Mouse (Mus musculus) hindbrain, embryonic 12.5 days (tissue): ENCODE measurements around the gene Rpl9. TPM values are rescaled to one million over a fixed set of nuclear protein-coding genes. Genes with fewer than 3 reads are reported as not detected.
A peak's percentile ranks its signal among the peaks of the same experiment; 100 is the strongest.

Source experiments
- ATAC-seq: fragments of 200-750 bp; cut with Nextera tagmentation; 2 replicates; pipeline ENCODE4 v1.8.0; 2017; ENCODE audit warnings: moderate TSS enrichment; ENCODE audit not compliant: low FRiP score
- H3K27ac ChIP-seq: fragments of 300-500 bp; sonication (generic); 2 replicates; pipeline ENCODE4 v1.5.1; 2016; ENCODE audit warnings: mild to moderate bottlenecking
- H3K27me3 ChIP-seq: fragments of 300-500 bp; sonication (generic); 2 replicates; pipeline ENCODE4 v1.6.1; 2016; ENCODE audit warnings: mild to moderate bottlenecking
- H3K36me3 ChIP-seq: fragments of 300-500 bp; sonication (generic); 2 replicates; pipeline ENCODE4 v1.6.1; 2016; ENCODE audit warnings: mild to moderate bottlenecking
- H3K4me1 ChIP-seq: fragments of 300-500 bp; sonication (generic); 2 replicates; pipeline ENCODE4 v1.6.1; 2016
- H3K4me2 ChIP-seq: fragments of 300-500 bp; sonication (generic); replicated peaks from 2 replicates; pipeline ENCODE4 v1.6.1; 2016; ENCODE audit warnings: mild to moderate bottlenecking
- H3K4me3 ChIP-seq: fragments of 300-500 bp; sonication (generic); 2 replicates; pipeline ENCODE4 v1.5.1; 2016; ENCODE audit warnings: mild to moderate bottlenecking
- H3K9ac ChIP-seq: fragments of 300-500 bp; sonication (generic); 2 replicates; pipeline ENCODE4 v1.6.1; 2016; ENCODE audit warnings: mild to moderate bottlenecking, moderate library complexity
- H3K9me3 ChIP-seq: fragments of 300-500 bp; sonication (generic); replicated peaks from 2 replicates; pipeline ENCODE4 v1.6.1; 2016; ENCODE audit warnings: mild to moderate bottlenecking
- whole genome bisulfite sequencing: fragments of 180-500 bp; shearing (Covaris S2); methylation state at CpG from one replicate; pipeline ENCODE4 v1.1.7; 2016; 5-methylcytosine and 5-hydroxymethylcytosine counted together
- polyA plus RNA-seq: library from polyadenylated mRNA; unstranded; fragments of >200 nt; fragmentation: Nextera tagmentation; extraction: Ambion mirVana; gene quantifications from 2 replicates; pipeline ENCODE4 v1.2.1, GENCODE M21; 2016

The Rpl9 gene
- polyA plus RNA-seq, 1 experiment from 2014 or later = 741 TPM

- Histone ChIP-seq H3K4me2 (no peak overlapping the region), H3K4me3 (no peak overlapping the region), H3K9me3 (no peaks in the 10 kb centered on the region; the same call in 1 of the 2 replicates), H3K9ac (no peak overlapping the region), H3K4me1 (no peaks in the 10 kb centered on the region), H3K36me3 (no peaks in the 10 kb centered on the region), H3K27ac (no peak overlapping the region), H3K27me3 (no peaks in the 10 kb centered on the region)
- WGBS = 81% methylated on average over 6 of the region's 6 CpGs
- no peak for ATAC-seq
Measured at GRCm38 (mm10) chr5:65356851-65357250, 34.4 kb downstream of the Rpl9 start.

GRCm38 (mm10) chr5:65354985-65355384, 36.3 kb downstream of the Rpl9 start:
- Histone ChIP-seq H3K27me3 (no peaks in the 10 kb centered on the region), H3K9me3 (no peaks in the 10 kb centered on the region; the same call in 1 of the 2 replicates), H3K36me3 (no peaks in the 10 kb centered on the region), H3K4me2 (no peak overlapping the region), H3K9ac (no peak overlapping the region), H3K4me3 (no peak overlapping the region), H3K4me1 (no peaks in the 10 kb centered on the region), H3K27ac (no peak overlapping the region)
- 71% methylated on average over 5 of the region's 5 CpGs for WGBS
- ATAC-seq = no peak

GRCm38 (mm10) chr5:65354097-65354496, 37.1 kb downstream of the Rpl9 start:
- Histone ChIP-seq H3K4me1 (no peaks in the 10 kb centered on the region), H3K9ac (no peak overlapping the region), H3K4me3 (no peak overlapping the region), H3K4me2 (no peak overlapping the region), H3K36me3 (no peaks in the 10 kb centered on the region), H3K27me3 (0 out of 2 replicates have a peak, but pooled peaks cover 2% of the 10 kb centered on the region), H3K9me3 (no peaks in the 10 kb centered on the region; the same call in 1 of the 2 replicates), H3K27ac (no peak overlapping the region)
- ATAC-seq = no peak
- 90% methylated on average over 3 of the region's 3 CpGs for WGBS

- ATAC-seq = no peak
- Histone ChIP-seq H3K9ac (no peak overlapping the region), H3K4me2 (no peak overlapping the region), H3K27me3 (0 out of 2 replicates have a peak, but pooled peaks cover 2% of the 10 kb centered on the region), H3K4me1 (peaks cover 6% of the 10 kb centered on the region; the same call in 1 of the 2 replicates), H3K36me3 (no peaks in the 10 kb centered on the region), H3K9me3 (no peaks in the 10 kb centered on the region; the same call in 1 of the 2 replicates), H3K4me3 (no peak overlapping the region), H3K27ac (no peak overlapping the region)
- WGBS = 57% methylated on average over 10 of the region's 10 CpGs
Measured at GRCm38 (mm10) chr5:65350508-65350907, 40.7 kb downstream of the Rpl9 start.

GRCm38 (mm10) chr5:65348168-65348567, 43.1 kb downstream of the Rpl9 start, which contains the start of gene Klb:
Klb (plus strand) TSS chr5:65348314.
- Histone ChIP-seq H3K36me3 (no peaks in the 10 kb centered on the region), H3K4me2 (peak within 1 kb of the TSS; percentile 44), H3K27ac (no peak within 1 kb of the TSS), H3K4me3 (no peak within 1 kb of the TSS), H3K27me3 (0 out of 2 replicates have a peak, but pooled peaks cover 2% of the 10 kb centered on the region), H3K9me3 (no peaks in the 10 kb centered on the region), H3K4me1 (peaks cover 6% of the 10 kb centered on the region; the same call in 1 of the 2 replicates), H3K9ac (0 out of 2 replicates have a peak within 1 kb of the TSS, but pooled peaks have one; percentile 47)
- WGBS = 25% methylated on average over 15 of the region's 15 CpGs
- no peak for ATAC-seq

GRCm38 (mm10) chr5:65340167-65340566, 51.1 kb downstream of the Rpl9 start:
- 53% methylated on average over 4 of the region's 4 CpGs for WGBS
- H3K9ac ChIP-seq = no peak overlapping the region
- no peak for ATAC-seq
- H3K4me1 ChIP-seq = no peaks in the 10 kb centered on the region
- no peaks in the 10 kb centered on the region for H3K36me3 ChIP-seq
- H3K9me3 ChIP-seq = no peaks in the 10 kb centered on the region
- no peaks in the 10 kb centered on the region for H3K27me3 ChIP-seq
- H3K27ac ChIP-seq = no peak overlapping the region
- H3K4me2 ChIP-seq = no peak overlapping the region
- no peak overlapping the region for H3K4me3 ChIP-seq

- WGBS = 83% methylated on average over 6 of the region's 6 CpGs
- no peak overlapping the region for H3K4me2 ChIP-seq
- no peaks in the 10 kb centered on the region for H3K9me3 ChIP-seq
- no peak overlapping the region for H3K9ac ChIP-seq
- no peak for ATAC-seq
- no peak overlapping the region for H3K4me3 ChIP-seq
- no peaks in the 10 kb centered on the region for H3K27me3 ChIP-seq
- H3K4me1 ChIP-seq = peaks cover 7% of the 10 kb centered on the region
- no peak overlapping the region for H3K27ac ChIP-seq
- H3K36me3 ChIP-seq = no peaks in the 10 kb centered on the region
Measured at GRCm38 (mm10) chr5:65338394-65338793, 52.9 kb downstream of the Rpl9 start.

Other genes with a start within 250 kb of the Rpl9 start
- 16.4 and 18.7 TPM in 2 replicates for gene Wdr19, start 191.7 kb downstream of the Rpl9 start, polyA plus RNA-seq
- gene Rfc1, start 55.8 kb downstream of the Rpl9 start, polyA plus RNA-seq = 68.5 and 82.2 TPM in 2 replicates
- gene Klb, start 43.1 kb downstream of the Rpl9 start, polyA plus RNA-seq = not detected in 2 replicates
- gene Lias, start 53 bp upstream of the Rpl9 start, polyA plus RNA-seq = 58.3 and 60.2 TPM in 2 replicates
- 93.6 and 97.0 TPM in 2 replicates for gene Ugdh, start 44.5 kb upstream of the Rpl9 start, polyA plus RNA-seq
- gene Gm43552, start 101.4 kb upstream of the Rpl9 start, polyA plus RNA-seq = not detected in 2 replicates
- gene Smim14, start 145.7 kb upstream of the Rpl9 start, polyA plus RNA-seq = 154 and 157 TPM in 2 replicates
- gene Ube2k, start 145.8 kb upstream of the Rpl9 start, polyA plus RNA-seq = 192 and 193 TPM in 2 replicates